Mouse (Mus musculus): ENCODE results near the gene Kif22.

Kif22 gene

DNA sequence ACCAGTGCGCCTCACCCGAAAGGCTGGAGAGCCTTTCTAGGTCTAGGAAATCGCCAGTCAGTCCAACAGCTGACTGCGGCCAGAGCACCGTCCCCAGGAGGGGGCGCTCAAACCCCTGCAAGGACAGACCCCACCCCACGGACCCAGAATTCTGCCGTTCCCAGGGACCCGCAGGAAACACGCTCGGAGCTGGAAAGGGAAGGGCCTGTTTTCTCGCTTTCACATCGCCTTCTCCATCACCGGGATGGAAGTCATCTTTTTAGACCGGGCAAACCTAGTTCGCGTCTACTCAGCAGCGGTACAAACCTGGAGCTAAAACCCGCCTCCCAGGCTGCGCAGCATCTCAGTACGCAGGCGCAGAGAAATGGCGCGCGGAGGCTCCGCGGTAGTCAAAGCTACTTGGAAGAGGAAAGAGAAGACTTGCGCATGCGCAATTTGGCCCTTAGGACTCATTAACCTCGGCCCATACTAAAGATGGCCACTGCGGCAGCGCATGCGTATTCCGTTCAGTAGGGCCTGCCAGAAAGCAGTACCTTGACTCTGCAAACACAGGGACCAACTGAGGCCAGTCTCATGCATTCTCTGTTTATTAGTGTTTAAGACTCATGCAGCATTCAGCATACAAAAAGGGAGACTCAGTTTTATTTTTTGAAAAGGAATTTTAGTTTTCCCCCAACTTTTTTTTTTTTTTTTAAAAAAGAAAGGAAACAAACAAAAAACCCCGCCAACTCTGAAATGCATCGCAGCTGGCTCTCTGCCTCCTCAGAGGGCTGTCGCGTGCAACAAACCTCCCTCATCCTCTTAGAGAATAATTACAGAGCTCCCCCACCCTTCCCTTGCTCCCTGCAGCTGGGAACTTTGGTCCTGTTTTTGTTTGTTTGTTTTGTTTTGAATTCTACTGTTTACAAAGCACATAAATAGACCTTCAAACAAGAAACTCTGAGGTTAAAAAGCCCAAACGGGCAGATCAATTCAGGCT lies 25.0 kb downstream of the Kif22 start, which contains the start of gene Pagr1a:
TSS of gene Pagr1a (minus strand) at position 382 of the 979 bp plus-strand sequence.
- DNase-seq (ENCODE audit: low read depth, low spot score): peak; percentile 100

DNA sequence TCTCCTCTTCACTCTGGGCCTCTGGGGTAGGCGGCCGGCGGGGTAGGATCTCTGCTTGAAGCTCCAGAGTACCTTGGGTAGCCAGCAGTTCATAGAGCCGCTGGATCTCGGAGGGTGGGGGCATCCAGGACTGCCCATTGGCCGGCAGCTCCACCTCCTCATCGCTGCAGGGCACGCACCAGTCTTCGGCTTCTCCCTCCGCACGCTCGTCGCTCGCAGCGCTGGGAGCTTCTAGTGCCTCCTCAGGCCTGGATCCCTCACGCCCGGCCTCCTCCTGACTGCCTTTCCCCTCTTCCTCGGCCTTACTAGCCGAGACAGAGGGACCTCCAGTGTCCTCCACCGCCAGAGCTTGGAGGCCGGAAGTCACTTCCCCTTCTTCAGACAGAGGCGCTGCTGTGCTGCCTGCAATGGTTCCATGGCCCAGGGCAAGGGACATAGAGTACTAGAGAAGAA lies 25.8 kb downstream of the Kif22 start:
- DNase-seq (ENCODE audit: low read depth, low spot score): peak; percentile 52

DNA sequence TGATC lies 26.0 kb downstream of the Kif22 start, which contains the start of gene Pagr1b:
TSS of gene Pagr1b (minus strand) at position 4 of the 5 bp plus-strand sequence.
- no peak for DNase-seq (ENCODE audit: low read depth, low spot score)

DNA sequence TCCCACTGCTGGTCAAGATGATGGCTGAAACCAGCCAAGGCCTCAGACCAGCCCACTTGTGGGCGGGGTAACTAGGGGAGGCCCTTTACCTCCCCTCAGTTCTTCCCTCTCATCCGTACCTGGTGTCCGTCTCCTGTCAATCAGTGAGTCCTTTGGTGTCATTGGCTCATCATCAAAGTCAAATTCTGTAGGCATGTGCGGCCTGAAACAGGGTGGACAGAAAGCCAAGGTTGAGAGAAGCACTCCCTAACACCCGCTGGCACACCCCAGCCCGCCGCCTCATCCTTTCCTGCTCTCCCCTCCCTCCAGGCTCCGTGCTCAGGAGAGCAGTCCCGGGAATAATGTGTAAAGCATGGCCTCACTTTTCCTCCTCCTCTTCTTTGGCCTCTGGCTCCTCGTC lies 26.2 kb downstream of the Kif22 start:
- DNase-seq (ENCODE audit: low read depth, low spot score): peak; percentile 93

DNA sequence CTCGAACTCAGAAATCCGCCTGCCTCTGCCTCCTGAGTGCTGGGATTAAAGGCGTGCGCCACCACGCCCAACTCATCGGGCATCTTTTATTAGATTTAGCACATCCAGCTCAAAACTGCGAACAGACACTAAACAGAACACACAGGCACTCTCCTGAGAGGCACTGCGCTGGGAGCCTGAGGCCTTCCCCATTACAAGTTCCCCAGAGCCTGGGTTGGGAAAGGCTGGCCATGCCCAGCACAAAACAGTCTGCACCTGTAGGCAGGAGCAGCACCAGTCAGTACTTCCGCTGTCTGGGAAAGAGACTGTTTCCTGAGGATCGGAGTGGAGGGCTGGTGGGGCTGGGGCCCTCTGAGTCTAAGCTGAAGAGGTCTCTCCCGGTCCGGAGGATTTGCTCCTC lies 27.3 kb downstream of the Kif22 start:
- DNase-seq (ENCODE audit: low read depth, low spot score): no peak

DNA sequence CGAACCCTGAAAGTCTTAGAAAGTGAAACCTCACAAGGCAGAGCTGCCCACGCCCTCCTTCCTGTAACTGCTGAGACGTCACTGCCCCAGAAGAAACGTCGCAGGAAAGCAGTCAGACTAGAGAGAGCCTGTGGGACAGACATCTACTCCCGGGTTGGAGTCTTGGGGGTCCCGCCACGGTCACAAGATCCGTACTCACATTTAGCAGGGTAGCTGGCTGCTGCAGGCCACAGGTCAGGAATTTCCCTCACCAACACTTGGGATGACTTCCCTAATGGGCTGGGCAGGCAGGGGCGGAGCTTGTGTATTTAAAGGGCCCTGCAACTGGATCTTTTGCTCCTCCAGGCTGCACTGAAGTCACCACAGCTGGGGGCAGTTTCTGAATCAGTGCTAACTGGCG lies 28.0 kb downstream of the Kif22 start, which contains the start of gene Mvp:
TSS of gene Mvp (minus strand) at position 302 of the 400 bp plus-strand sequence.
- peak; percentile 75 for DNase-seq (ENCODE audit: low read depth, low spot score)

DNA sequence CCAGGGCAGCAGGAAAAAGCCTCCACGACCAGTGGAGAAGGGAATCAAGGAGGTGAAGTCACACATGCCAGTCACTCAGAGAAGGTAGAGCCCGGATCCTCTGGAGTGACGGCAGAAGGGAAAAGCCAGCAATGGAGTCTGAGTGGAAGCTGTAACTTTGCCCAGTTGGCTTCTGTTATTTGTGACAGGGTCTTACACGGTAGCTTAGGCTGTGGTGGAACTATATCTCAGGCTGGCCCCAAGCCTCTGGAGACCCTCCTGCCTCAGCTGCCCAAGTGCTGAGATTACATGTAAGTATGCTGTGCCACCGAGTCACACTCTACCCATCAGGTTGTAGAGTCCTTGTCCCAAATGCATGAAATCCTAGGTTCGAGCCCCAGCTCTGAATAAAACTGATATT lies 28.9 kb downstream of the Kif22 start:
- no peak for DNase-seq (ENCODE audit: low read depth, low spot score)

DNA sequence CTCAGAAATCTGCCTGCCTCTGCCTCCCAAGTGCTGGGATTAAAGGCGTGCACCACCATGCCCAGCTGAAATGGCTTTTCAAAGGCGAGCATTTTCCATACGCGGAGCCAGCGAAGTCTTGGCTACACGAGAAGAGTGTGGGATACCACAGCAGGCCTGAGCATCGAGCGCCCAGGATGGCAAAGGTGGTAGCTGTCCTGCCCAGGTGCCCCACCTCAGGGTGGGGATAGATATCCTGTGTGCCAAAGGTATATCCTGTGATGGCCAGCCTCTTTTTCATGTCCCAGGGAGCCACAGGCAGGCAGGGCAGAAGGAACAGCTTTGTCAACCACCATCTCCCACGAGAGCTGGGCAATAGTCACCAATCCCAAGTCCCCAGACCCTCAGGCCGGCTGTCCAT lies 29.4 kb downstream of the Kif22 start:
- DNase-seq (ENCODE audit: low read depth, low spot score): no peak

DNA sequence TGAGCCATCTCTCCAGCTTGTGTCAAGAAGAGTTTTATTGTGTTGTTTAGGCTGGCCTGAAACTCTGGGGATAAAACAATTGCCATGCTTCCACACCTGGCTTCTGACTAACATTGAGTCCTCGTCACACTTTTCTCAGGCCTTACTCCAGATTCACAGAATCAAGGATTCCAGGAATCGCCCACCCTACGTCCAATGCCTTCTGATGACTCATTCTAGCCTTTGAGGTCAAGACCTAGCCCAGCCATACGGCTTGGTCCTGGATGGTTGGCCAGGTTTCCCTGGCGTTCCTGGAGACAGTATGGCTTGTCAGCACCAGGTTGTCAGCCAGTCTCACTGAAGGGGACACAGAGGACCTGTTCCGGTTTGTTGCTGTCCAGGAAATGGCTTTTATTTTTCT lies 29.9 kb downstream of the Kif22 start:
- no peak for DNase-seq (ENCODE audit: low read depth, low spot score)

DNA sequence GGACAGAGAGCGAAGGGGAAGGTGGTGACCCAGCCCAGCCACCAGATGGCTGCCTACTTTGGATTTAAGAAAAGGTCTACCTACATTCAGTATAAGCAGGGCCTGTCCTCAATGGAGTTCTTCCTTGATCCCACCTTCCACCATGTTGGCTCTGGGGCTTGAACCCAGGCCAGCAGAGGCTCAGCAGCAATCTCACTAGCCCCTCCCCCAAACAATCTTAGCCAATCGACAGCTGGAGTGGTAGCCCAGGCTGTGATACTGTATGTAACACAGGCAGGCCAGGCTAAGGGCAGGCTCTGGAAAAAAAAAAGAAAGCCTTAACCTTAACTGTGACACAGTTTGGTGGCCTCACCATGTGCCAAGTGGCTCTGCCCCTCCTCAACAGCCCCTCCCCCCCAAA lies 30.6 kb downstream of the Kif22 start:
- peak; percentile 46 for DNase-seq (ENCODE audit: low read depth, low spot score)

DNA sequence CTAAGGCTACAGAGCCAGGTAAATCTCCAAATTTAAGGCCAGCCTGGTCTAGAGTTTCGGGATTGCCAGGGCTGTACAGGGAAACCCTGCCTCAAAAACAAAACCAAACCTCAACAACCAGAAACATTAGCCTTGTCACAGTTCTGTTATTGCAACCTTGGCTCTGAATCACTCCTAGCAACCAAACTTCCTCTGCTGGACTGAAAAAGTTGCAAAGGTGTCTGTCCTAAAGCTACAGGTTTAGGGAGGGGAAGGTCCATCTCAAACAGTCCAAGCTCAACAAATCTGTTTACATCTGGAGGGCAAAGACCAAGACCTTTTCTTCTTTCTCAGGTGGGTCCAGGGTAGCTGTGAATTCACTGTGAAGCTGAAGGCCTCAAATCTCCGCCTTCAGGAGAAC lies 31.2 kb downstream of the Kif22 start:
- DNase-seq (ENCODE audit: low read depth, low spot score): no peak

DNA sequence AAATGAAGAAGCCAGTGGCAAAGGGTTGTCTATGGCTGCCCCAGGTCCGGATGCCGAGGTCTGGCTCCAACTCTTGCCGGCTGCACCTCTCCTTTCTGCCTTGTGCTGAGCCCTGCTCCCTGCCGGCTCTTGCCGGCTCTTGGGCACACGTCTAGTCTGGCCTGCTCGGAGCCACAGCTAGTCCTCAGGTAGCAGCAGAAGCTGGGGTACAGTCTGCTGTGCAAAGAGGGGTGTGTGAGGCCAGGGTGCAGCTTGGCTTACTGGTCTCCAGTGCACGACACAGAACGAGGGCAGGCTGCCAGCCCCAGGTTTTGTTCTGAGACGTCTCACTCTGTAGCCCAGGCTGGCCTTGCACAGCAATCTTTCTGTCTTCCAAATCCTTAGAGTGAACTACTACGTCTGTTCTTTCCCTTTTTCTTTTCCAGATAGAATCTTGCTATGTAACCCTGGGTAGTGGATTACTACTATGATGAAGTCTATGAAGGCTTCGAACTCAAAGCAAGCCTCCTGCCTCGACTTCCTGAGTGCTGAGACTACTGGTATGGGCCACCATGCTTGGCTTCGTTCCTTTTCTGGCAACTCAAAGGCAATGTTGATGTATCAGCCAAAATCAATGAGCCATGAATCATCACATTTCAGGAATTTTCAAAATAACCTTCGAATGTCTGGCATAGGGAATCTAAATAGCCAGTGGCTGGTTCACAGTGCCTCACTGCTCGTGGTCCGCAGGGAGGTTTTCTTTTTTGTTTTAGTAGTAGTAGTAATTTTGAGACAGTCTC lies 32.8 kb downstream of the Kif22 start:
- DNase-seq (ENCODE audit: low read depth, low spot score): no peak

DNA sequence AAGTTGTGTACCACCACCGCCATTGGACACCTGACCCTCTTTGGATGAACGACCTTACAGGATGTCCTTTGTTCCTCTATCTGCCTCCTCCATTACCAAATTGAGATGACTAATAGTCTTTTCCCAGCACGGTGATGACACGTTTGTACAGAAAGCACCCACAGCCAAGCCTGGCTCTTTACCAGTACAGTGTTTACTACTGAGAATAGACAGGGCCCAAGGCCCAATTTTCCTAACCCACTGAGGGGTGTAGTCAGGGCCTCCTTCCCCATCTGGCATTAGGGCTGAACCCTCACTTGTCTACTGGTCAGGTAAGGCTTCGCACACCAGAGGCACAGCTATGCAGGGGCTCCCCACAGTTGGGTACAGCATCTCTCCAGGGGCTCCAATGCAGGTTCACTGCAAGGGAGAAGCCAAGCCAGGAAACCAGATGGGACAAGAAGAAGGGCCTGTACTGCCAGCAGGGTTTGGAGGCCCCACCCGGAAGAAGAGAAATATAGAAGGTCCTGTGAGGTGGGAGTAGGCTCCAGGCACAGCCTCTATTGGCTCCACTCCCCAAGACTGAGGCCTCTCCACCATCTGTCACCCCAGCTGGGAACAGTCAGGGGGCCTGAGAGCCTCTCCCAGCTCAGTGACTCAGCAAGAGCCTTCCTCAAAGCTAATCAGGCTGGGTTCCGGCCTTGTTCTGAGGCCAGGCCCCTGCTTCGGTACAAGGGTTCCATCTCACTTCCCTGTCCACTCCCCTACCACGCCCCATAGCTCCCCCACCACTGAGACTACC lies 33.8 kb downstream of the Kif22 start:
- peak; percentile 51 for DNase-seq (ENCODE audit: low read depth, low spot score)

DNA sequence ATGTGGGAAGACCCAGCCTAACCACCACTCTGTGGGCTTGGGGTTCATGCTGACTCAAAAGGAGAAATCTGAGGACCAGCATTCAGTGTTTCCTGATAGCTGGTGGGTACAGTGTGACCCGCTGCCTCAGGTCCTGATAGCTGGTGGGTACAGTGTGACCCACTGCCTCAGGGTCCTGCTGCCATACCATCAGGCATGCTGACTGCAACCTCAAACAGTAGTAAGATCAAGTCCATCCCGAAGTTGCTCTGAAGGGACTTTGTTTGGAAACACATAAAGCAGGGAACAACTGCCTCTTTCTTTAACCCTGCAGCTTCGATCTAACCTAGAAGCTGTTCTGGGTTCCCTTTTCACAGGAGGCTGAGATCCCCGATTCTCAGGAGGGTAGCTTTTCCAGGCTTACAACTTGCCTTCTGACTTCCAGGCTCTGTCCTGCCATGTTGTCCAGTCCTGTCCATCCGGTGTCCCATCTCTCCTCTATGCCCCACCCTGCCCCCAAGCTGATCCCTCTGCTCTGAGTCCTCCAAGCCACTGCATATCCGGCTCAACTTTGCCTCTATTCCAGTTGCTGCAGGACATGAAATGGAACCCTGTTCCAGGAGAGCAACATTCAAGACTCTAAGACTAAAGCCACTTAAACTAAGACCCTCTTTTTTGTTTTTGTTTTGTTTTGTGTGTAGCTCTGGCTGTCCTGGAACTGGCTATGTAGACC lies 34.8 kb downstream of the Kif22 start:
- no peak for DNase-seq (ENCODE audit: low read depth, low spot score)

DNA sequence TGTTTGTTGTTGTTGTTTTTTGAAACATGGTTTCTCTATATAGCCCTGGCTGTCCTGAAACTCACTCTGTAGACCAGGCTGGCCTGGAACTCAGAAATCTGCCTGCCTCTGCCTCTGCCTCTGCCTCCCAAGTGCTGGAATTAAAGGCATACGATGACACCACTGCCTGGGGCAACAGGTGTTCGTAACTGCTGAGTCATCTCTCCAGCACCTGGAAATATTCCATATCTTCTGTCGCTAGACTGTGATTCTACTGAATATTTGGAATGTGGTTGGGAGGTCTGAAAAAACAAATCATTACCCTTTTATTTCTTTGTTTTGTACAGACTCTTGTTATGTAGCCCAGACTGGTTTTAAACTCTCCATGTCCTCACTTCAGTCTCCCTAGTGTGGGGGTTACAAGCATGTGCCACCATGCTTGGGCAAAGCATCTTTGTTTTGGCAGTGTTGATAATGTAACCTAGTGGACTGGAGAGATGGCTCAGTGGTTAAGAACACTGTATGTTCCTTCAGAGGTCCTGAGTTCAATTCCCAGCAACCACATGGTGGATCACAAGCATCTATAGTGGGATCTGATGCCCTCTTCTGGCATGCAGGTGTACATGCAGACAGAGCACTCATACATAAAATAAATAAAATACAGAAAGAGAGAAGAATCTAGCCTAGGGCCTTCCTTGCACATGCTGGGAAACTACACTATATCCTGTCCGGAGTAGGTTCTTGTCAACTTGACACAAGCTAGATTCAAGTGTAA lies 38.0 kb downstream of the Kif22 start:
- DNase-seq (ENCODE audit: low read depth, low spot score): peak; percentile 47

DNA sequence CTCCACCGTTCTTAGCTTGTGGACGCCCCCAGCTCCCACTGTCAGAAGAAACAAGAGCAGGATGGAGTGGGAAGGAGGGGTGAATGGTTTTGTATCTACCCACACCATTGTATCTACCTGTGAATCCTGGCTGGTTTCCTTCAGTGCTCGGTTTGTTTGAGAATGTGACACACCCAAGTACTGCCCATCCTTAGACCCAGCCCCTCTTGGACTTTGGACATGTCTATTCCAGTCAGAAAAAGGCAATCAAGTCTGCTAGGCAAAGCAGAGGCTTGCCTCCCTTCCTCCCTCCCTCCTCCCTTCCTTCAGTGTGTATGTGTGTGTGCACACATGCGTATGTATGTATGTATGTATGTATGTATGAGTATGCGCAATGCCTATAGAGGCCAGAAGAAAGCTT lies 38.7 kb downstream of the Kif22 start:
- peak; percentile 62 for DNase-seq (ENCODE audit: low read depth, low spot score)

DNA sequence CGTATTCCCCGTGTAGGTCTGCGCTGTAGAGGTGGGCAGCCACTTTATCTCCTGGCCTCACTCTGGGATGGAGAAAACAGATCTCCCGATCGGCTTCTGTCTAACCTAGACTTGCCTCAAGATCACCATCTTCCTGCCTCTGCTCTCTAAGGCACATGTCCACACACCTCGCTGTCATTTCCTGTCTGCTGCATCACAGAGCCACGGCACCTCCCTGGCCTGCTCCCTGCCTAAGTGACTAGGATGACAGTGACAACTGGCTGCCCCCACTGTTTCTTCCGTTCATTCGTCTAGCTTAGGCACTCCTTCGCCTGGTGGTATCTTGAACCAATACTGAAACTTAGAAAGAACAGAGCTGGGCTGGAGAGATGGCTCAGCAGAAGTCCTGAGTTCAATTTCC lies 42.7 kb downstream of the Kif22 start:
- no peak for DNase-seq (ENCODE audit: low read depth, low spot score)

DNA sequence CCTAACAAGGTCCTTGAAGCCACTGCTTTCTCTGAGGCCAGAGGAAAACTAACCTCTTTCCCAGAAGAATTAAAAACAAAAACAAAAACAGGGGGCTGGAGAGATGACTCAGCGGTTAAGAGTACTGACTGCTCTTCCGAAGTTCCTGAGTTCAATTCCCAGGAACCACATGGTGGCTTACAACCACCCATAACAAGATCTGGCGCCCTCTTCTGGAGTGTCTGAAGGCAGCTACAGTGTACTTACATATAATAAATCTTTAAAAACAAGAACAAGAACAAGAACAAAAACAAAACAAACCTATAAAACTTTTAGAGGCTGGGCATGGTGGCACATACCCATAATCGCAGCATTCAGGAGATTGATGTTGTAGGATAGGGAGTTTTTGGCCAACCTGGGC lies 45.8 kb downstream of the Kif22 start:
- peak; percentile 61 for DNase-seq (ENCODE audit: low read depth, low spot score)

DNA sequence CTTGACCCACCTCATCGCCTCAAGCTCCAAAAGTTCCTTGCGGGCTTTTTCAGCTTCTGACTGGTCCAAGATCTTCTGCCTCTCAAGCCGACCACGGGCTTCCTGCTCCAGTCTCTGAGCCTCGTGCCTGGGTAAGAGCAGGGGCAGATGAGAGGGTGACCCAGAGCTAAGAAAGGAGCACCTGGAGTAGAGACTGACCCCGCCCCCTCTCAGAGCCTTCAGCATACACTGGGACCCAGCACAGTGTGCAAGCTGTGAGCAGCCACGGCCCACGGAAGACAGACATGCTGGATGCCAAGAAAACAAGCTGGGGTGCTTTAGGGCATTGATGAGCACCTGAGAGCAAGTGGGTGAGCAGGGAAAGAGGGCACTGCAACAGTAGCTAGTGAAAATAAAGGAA lies 53.5 kb downstream of the Kif22 start:
- DNase-seq (ENCODE audit: low read depth, low spot score): peak; percentile 56

DNA sequence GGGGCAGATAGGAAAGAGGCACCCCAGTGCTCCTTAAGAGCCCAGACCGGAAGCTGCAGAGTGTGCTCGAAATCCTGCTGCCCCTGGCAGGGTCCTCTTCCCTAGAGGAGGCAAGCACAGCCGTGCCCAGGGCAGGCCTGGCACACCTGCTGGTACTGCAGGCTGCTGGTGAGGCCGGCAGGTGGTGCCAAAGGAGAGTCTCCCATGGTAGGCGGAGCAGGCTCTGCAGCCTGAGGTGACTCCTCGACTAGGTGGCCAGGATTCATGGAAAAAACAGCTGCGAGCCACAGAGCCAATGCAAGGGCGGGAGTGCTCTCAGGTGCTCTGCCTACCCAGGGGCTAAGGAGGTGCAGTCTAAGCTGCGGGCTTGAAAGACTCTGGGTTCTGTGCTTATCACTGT lies 56.0 kb downstream of the Kif22 start:
- DNase-seq (ENCODE audit: low read depth, low spot score): peak; percentile 53
